Mouse (Mus musculus): ENCODE measurements at regions not wholly inside any gene's neighbourhood (a gene's known extent, or its start where the extent isn't known, plus 50 kb on each side); places are given as distances from the start of the nearest gene placed in this dataset.

DNA sequence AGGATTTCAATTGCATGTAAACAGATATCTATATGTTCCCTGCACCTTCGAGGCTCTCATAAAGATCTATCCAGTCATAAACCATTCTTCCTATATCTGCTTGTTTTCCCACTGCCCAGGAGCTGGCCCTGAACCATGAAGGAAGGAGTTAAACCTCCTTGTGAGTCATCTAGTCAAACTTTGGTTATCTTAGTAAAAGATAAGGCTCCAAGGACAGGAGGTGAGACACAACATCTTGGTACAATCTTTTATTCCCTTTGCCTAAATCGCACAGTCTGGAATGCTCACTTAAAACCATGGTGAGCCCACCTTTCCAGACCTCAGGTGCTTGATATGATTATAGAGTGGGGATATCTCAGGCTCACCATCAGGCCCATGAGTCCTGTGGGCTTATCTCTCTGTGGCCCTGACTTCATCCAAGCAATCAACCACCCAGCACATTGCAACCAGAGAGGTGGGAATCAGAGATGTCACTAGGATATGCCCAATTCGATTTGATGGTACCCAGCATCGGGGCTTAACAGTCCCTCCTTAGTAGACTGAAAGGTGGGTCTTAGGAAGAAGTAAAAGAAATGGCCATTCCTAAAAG is 65.2 kb upstream of the Rreb1 start:
- Histone ChIP-seq H3K27ac (ENCODE audit: low read depth, low read length) (no peak overlapping the region), H3K27me3 (ENCODE audit: control insufficient read depth, insufficient read depth, low read length) (no peaks in the 10 kb centered on the region), H3K4me1 (replicated peaks; ENCODE audit: control insufficient read depth, insufficient read depth, low read length) (no peaks in the 10 kb centered on the region), H3K9me3 (ENCODE audit: control insufficient read depth, low read length) (no peaks in the 10 kb centered on the region), H3K4me3 (ENCODE audit: low read depth, low read length) (no peak overlapping the region), H3K4me2 (ENCODE audit: low read depth, low read length, severe bottlenecking) (no peak overlapping the region), H3K36me3 (ENCODE audit: control insufficient read depth, insufficient read depth, low read length) (no peaks in the 10 kb centered on the region), H3K9ac (ENCODE audit: low read length) (no peak overlapping the region)
- DNase-seq (ENCODE audit: low spot score) (no peak), ATAC-seq (replicated peaks; ENCODE audit: low FRiP score) (no peak)
- 87% methylated on average over 4 of the region's 4 CpGs for WGBS

DNA sequence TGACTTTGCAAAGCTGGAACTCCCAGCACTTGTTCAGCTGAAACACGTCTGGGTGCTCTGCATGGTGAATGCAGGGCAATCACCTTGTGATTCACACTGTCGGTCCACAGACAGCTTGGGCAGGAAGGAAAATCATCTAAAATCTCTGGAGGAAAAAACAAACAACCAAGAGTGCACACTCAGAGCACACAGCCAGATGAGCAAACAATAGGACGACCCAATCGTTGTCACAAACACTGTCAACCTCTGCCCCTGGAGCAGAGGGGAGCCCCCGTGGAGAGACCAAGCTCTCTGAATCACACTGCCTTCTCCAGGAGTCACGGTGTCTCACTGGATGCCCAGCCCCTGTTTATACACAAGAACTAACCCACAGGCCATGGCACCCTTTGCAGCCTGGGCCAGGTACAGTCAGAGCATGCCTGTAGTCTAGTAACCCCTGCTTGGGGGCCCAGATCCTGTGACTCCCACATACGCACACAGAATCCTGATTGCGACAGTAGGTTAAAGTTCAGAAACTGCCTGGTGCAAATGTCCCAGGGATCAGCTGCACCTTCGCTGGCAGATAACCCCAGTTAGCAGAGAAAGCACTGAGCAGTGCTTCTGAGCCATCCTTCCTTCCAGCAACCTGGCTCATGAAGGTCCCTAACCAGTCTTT is 63.0 kb upstream of the Rreb1 start:
- Histone ChIP-seq H3K4me2 (ENCODE audit: low read depth, low read length, severe bottlenecking) (no peak overlapping the region), H3K36me3 (ENCODE audit: control insufficient read depth, insufficient read depth, low read length) (no peaks in the 10 kb centered on the region), H3K27me3 (ENCODE audit: control insufficient read depth, insufficient read depth, low read length) (no peaks in the 10 kb centered on the region), H3K4me1 (replicated peaks; ENCODE audit: control insufficient read depth, insufficient read depth, low read length) (no peaks in the 10 kb centered on the region), H3K4me3 (ENCODE audit: low read depth, low read length) (no peak overlapping the region), H3K9me3 (ENCODE audit: control insufficient read depth, low read length) (no peaks in the 10 kb centered on the region), H3K9ac (ENCODE audit: low read length) (no peak overlapping the region), H3K27ac (ENCODE audit: low read depth, low read length) (no peak overlapping the region)
- ATAC-seq (replicated peaks; ENCODE audit: low FRiP score) (no peak), DNase-seq (ENCODE audit: low spot score) (no peak)
- 61% methylated on average over 9 of the region's 9 CpGs for WGBS

DNA sequence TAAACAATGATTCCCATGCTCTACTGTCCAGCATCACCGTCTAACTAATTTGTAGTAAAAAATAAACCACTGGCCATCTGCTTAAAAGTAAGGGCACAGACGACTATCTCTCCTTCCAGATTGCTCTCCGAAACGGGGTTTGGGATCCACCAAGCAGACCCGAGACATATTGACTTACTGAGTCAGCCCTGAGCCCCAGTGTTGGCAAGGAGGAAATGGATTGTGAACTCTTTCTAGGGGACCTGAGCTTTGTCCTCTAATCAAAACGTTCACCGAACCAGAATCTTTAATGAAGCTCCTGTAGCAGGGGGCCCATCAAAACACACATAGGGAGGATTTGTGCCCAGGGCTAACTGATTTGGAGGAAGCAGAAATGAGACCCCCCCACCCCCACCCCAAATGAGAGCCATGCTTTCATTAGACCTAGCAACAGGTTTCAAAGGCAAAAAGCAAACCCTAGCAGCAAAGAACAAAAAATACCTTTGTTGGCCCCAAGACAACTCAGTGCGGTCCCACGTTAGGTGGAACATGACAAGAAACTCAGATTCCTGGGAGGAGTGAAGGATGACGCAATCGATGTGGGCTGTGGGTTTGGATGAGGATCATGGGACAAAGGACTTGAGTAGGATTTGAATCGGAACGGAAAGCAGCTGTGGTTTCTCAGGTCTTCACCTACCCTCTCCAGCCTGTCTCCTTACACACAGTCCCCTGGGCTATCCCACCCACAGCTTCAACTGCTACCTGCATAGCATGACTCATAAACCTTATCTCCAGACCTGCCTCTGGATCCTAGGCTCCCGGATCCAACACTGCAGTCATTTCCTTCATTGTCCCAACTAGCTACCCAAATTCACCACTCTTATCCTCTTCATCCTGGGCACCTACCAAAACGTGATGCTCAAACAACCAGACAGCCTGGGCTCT is 62.2 kb upstream of the Rreb1 start:
- DNase-seq (ENCODE audit: low spot score): no peak
- Histone ChIP-seq H3K9ac (ENCODE audit: low read length) (no peak overlapping the region), H3K27me3 (ENCODE audit: control insufficient read depth, insufficient read depth, low read length) (no peaks in the 10 kb centered on the region), H3K36me3 (ENCODE audit: control insufficient read depth, insufficient read depth, low read length) (no peaks in the 10 kb centered on the region), H3K4me3 (ENCODE audit: low read depth, low read length) (no peak overlapping the region), H3K9me3 (ENCODE audit: control insufficient read depth, low read length) (no peaks in the 10 kb centered on the region), H3K4me1 (replicated peaks; ENCODE audit: control insufficient read depth, insufficient read depth, low read length) (no peaks in the 10 kb centered on the region), H3K4me2 (ENCODE audit: low read depth, low read length, severe bottlenecking) (no peak overlapping the region), H3K27ac (ENCODE audit: low read depth, low read length) (no peak overlapping the region)
- WGBS: 65% methylated on average over 15 of the region's 15 CpGs
- ATAC-seq (replicated peaks; ENCODE audit: low FRiP score): no peak

DNA sequence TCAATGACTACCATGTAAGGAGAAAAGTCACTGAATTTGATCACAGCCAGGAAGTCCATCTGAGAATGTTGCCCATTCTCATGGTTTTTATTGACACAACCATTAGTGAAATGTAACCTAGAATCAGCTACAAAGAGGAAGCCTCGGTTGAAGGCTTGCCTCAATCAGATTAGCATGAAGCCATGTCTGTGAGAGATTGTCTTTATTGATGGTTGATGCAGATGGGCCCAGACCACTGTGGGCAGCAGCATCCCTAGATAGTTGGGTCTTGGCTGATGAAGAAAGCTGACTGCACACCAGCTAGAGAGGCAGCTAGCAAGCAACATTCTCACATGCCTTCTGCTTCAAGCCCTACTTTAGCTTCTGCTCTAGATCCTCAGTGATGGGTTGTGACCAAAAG is 60.4 kb upstream of the Rreb1 start:
- no peaks in the 10 kb centered on the region for H3K9me3 ChIP-seq (ENCODE audit: control insufficient read depth, low read length)
- no peaks in the 10 kb centered on the region for H3K36me3 ChIP-seq (ENCODE audit: control insufficient read depth, insufficient read depth, low read length)
- H3K27ac ChIP-seq (ENCODE audit: low read depth, low read length): no peak overlapping the region
- DNase-seq (ENCODE audit: low spot score) (no peak), ATAC-seq (replicated peaks; ENCODE audit: low FRiP score) (no peak)
- no peaks in the 10 kb centered on the region for H3K27me3 ChIP-seq (ENCODE audit: control insufficient read depth, insufficient read depth, low read length)
- H3K4me2 ChIP-seq (ENCODE audit: low read depth, low read length, severe bottlenecking): no peak overlapping the region
- 77% methylated on average over 1 of the region's 1 CpGs for WGBS
- no peak overlapping the region for H3K4me3 ChIP-seq (ENCODE audit: low read depth, low read length)
- no peak overlapping the region for H3K9ac ChIP-seq (ENCODE audit: low read length)
- no peaks in the 10 kb centered on the region for H3K4me1 ChIP-seq (replicated peaks; ENCODE audit: control insufficient read depth, insufficient read depth, low read length)

DNA sequence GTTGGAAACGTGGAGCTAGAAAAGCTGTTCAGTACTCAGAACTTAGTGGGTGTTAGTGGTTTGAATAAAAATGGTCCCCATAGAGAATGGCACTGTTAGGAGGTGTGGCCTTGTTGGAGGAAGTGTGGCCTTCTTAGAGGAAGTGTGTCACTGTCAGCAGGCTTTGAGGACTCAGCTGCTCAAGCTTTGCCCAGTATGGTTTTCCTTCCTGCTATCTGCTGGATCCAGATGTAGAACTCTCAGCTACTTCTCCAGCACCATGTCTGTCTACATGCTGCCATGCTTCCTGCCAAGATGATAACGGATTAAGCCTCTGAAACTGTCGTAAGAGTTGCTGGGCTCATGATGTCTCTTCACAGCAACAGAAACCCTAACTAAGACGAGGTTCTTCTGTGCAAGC is 59.8 kb upstream of the Rreb1 start:
- H3K27ac ChIP-seq (ENCODE audit: low read depth, low read length): no peak overlapping the region
- H3K36me3 ChIP-seq (ENCODE audit: control insufficient read depth, insufficient read depth, low read length): no peaks in the 10 kb centered on the region
- DNase-seq (ENCODE audit: low spot score): no peak
- H3K9ac ChIP-seq (ENCODE audit: low read length): no peak overlapping the region
- H3K4me2 ChIP-seq (ENCODE audit: low read depth, low read length, severe bottlenecking): no peak overlapping the region
- WGBS: 82% methylated on average over 4 of the region's 4 CpGs
- no peak for ATAC-seq (replicated peaks; ENCODE audit: low FRiP score)
- no peaks in the 10 kb centered on the region for H3K9me3 ChIP-seq (ENCODE audit: control insufficient read depth, low read length)
- H3K27me3 ChIP-seq (ENCODE audit: control insufficient read depth, insufficient read depth, low read length): no peaks in the 10 kb centered on the region
- no peaks in the 10 kb centered on the region for H3K4me1 ChIP-seq (replicated peaks; ENCODE audit: control insufficient read depth, insufficient read depth, low read length)
- no peak overlapping the region for H3K4me3 ChIP-seq (ENCODE audit: low read depth, low read length)

Data from forebrain, embryonic 11.5 days (tissue).